Mouse (Mus musculus): ENCODE measurements at regions not wholly inside any gene's neighbourhood (a gene's known extent, or its start where the extent isn't known, plus 50 kb on each side); places are given as distances from the start of the nearest gene placed in this dataset.

DNA sequence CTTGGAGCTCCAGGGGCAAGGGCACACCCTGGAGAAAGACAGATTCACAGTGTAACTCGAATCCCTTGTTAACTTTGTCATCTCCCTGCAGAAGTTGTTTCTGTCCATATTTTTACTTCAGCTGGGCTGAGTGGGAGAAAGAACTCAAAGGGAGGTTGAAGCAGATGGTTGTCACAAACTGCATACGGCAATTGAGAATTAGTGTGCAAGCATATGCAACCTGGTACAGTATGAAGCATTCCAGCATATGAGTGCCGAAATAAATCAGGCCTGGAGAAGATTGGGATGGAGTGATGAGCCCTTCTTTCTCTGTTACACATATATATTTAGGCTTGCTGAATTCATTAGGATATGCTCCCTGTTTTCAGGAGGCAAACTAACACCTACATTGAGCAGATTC is 720.7 kb downstream of the Cypt12 start:
- TF ChIP-seq CTCF (IDR thresholded peaks at IDR 0.05) (no peak), POLR2A (IDR thresholded peaks at IDR 0.05; ENCODE audit: insufficient read depth, low read depth, low read length) (no peak)
